Mouse (Mus musculus) spleen, postnatal 36 days (tissue): ENCODE measurements around the gene Ucp2.
"Not testable (repeated sequence)": the region's sequence is repeated elsewhere in the genome, so short reads cannot be mapped to it uniquely, and the experiment has no call there.

Source experiments
- DNase-seq, 2 experiments: peaks; one replicate each; pipeline ENCODE4 v3.0.0; 2022; ENCODE audit warnings: low spot score in 2 of 2, mixed read lengths in 1 of 2

Ucp2 gene

GRCm38 (mm10) chr7:100479823-100480164, 13.3 kb upstream of the Ucp2 start:
- DNase-seq = no peak

GRCm38 (mm10) chr7:100480175-100480574, 13.0 kb upstream of the Ucp2 start:
- no peak for DNase-seq

- DNase-seq = not testable (repeated sequence)
These were observed 11.1 kb upstream of the Ucp2 start for GRCm38 (mm10) chr7:100482046-100482445.

- DNase-seq = no peak
These were observed 8.6 kb upstream of the Ucp2 start for GRCm38 (mm10) chr7:100484493-100484892.

GRCm38 (mm10) chr7:100487301-100487700, 5.8 kb upstream of the Ucp2 start:
- no peak for DNase-seq

- no peak for DNase-seq
These were observed 4.6 kb upstream of the Ucp2 start for GRCm38 (mm10) chr7:100488474-100489048.

- peak in 1 of 2 experiments; percentile 50 for DNase-seq
These were observed 583 bp upstream of the Ucp2 start for GRCm38 (mm10) chr7:100492391-100493116.

GRCm38 (mm10) chr7:100493484-100494414, 612 bp downstream of the Ucp2 start:
- DNase-seq = peak; percentile 56 to 66

GRCm38 (mm10) chr7:100494415-100494831, 1.3 kb downstream of the Ucp2 start:
- DNase-seq = peak in 1 of 2 experiments; percentile 43

GRCm38 (mm10) chr7:100495042-100495441, 1.9 kb downstream of the Ucp2 start:
- no peak for DNase-seq

GRCm38 (mm10) chr7:100495581-100496251, 2.6 kb downstream of the Ucp2 start:
- peak; percentile 94 to 95 for DNase-seq

GRCm38 (mm10) chr7:100496371-100496770, 3.2 kb downstream of the Ucp2 start:
- no peak for DNase-seq

GRCm38 (mm10) chr7:100496791-100497190, 3.7 kb downstream of the Ucp2 start:
- DNase-seq = no peak

GRCm38 (mm10) chr7:100497402-100497801, 4.3 kb downstream of the Ucp2 start:
- DNase-seq = no peak

- DNase-seq = no peak
These were observed 4.8 kb downstream of the Ucp2 start for GRCm38 (mm10) chr7:100497982-100498381.

GRCm38 (mm10) chr7:100499465-100499864, 6.3 kb downstream of the Ucp2 start:
- no peak for DNase-seq

- peak in 1 of 2 experiments; percentile 52 for DNase-seq
These were observed 7.3 kb downstream of the Ucp2 start for GRCm38 (mm10) chr7:100500276-100500977.

- DNase-seq = peak in 1 of 2 experiments; percentile 41
These were observed 8.1 kb downstream of the Ucp2 start for GRCm38 (mm10) chr7:100501027-100501843.

- DNase-seq = peak in 1 of 2 experiments; percentile 22
These were observed 8.8 kb downstream of the Ucp2 start for GRCm38 (mm10) chr7:100501844-100502373.

- peak in 1 of 2 experiments; percentile 31 for DNase-seq
These were observed 9.3 kb downstream of the Ucp2 start for GRCm38 (mm10) chr7:100502374-100502922.
